Mouse (Mus musculus) ovary, postnatal 14 days (tissue): ENCODE data around the gene Itgb8.

Source experiments
- DNase-seq: peaks from one replicate; pipeline ENCODE4 v3.0.0; 2022; ENCODE audit warnings: low spot score

Gene Itgb8

GRCm38 (mm10) chr12:119238696-119239415 lies at the start of gene Itgb8:
Gene Itgb8, minus strand, starts transcription at chr12:119238802.
- DNase-seq, result no peak

- no peak for DNase-seq
Observed at GRCm38 (mm10) chr12:119276282-119276681, 37.7 kb upstream of the Itgb8 start.

- DNase-seq, result no peak
Observed at GRCm38 (mm10) chr12:119273605-119274004, 35.0 kb upstream of the Itgb8 start.

GRCm38 (mm10) chr12:119271964-119272363 lies 33.4 kb upstream of the Itgb8 start:
- DNase-seq, result no peak

- DNase-seq, result no peak
Observed at GRCm38 (mm10) chr12:119270036-119270435, 31.4 kb upstream of the Itgb8 start.

GRCm38 (mm10) chr12:119268723-119269122 lies 30.1 kb upstream of the Itgb8 start:
- no peak for DNase-seq

GRCm38 (mm10) chr12:119264506-119264905 lies 25.9 kb upstream of the Itgb8 start:
- no peak for DNase-seq

GRCm38 (mm10) chr12:119248581-119248980 lies 10.0 kb upstream of the Itgb8 start:
- DNase-seq, result no peak

- no peak for DNase-seq
Observed at GRCm38 (mm10) chr12:119241071-119241470, 2.5 kb upstream of the Itgb8 start.

- peak; percentile 47 for DNase-seq
Observed at GRCm38 (mm10) chr12:119237921-119238695, 494 bp downstream of the Itgb8 start.

- DNase-seq, result peak; percentile 11
Observed at GRCm38 (mm10) chr12:119237241-119237920, 1.2 kb downstream of the Itgb8 start.

GRCm38 (mm10) chr12:119231831-119232230 lies 6.8 kb downstream of the Itgb8 start:
- DNase-seq, result no peak

GRCm38 (mm10) chr12:119230444-119230843 lies 8.2 kb downstream of the Itgb8 start:
- no peak for DNase-seq

GRCm38 (mm10) chr12:119229601-119230000 lies 9.0 kb downstream of the Itgb8 start:
- no peak for DNase-seq

- no peak for DNase-seq
Observed at GRCm38 (mm10) chr12:119227898-119228297, 10.7 kb downstream of the Itgb8 start.

- no peak for DNase-seq
Observed at GRCm38 (mm10) chr12:119224699-119225098, 13.9 kb downstream of the Itgb8 start.

GRCm38 (mm10) chr12:119219409-119219808 lies 19.2 kb downstream of the Itgb8 start:
- no peak for DNase-seq

GRCm38 (mm10) chr12:119217700-119218265 lies 20.8 kb downstream of the Itgb8 start:
- no peak for DNase-seq

GRCm38 (mm10) chr12:119215225-119215624 lies 23.4 kb downstream of the Itgb8 start:
- DNase-seq, result no peak

GRCm38 (mm10) chr12:119211533-119211932 lies 27.1 kb downstream of the Itgb8 start:
- no peak for DNase-seq

GRCm38 (mm10) chr12:119210590-119210989 lies 28.0 kb downstream of the Itgb8 start:
- no peak for DNase-seq

GRCm38 (mm10) chr12:119210073-119210425 lies 28.6 kb downstream of the Itgb8 start:
- DNase-seq, result no peak
